Mouse (Mus musculus) stomach, postnatal 0 days (tissue): ENCODE results near the gene Noto. TPM values are rescaled to one million over a fixed set of nuclear protein-coding genes. Genes with fewer than 3 reads are reported as not detected.

ENCODE experiments used
- ATAC-seq: fragments of 200-750 bp; cut with Nextera tagmentation; 2 replicates; pipeline ENCODE4 v1.8.0; 2017; ENCODE audit not compliant: low FRiP score, low TSS enrichment
- DNase-seq: peaks from one replicate; pipeline ENCODE4 v3.0.0-alpha.2; 2016; ENCODE audit warnings: low spot score
- H3K27ac ChIP-seq: fragments of 300-500 bp; sonication (generic); replicated peaks from 2 replicates; pipeline ENCODE4 v1.5.1; 2014; ENCODE audit warnings: mild to moderate bottlenecking, control low read depth
- H3K27me3 ChIP-seq: fragments of 300-500 bp; sonication (generic); 2 replicates; pipeline ENCODE4 v1.6.1; 2014; ENCODE audit warnings: low read length; ENCODE audit not compliant: control insufficient read depth, insufficient read depth
- H3K36me3 ChIP-seq: fragments of 300-500 bp; sonication (generic); 2 replicates; pipeline ENCODE4 v1.6.1; 2014; ENCODE audit warnings: low read length, mixed read lengths; ENCODE audit not compliant: control insufficient read depth, insufficient read depth
- H3K4me1 ChIP-seq: fragments of 300-500 bp; sonication (generic); replicated peaks from 2 replicates; pipeline ENCODE4 v1.6.1; 2014; ENCODE audit warnings: antibody characterized with exemption; ENCODE audit not compliant: control insufficient read depth, insufficient read depth
- H3K4me2 ChIP-seq: fragments of 300-500 bp; sonication (generic); replicated peaks from 2 replicates; pipeline ENCODE4 v1.6.1; 2014; ENCODE audit warnings: low read depth, mild to moderate bottlenecking, control low read depth, moderate library complexity
- H3K4me3 ChIP-seq: fragments of 300-500 bp; sonication (generic); 2 replicates; pipeline ENCODE4 v1.5.1; 2014; ENCODE audit warnings: low read depth, low read length, control low read depth
- H3K9ac ChIP-seq: fragments of 300-500 bp; sonication (generic); 2 replicates; pipeline ENCODE4 v1.6.1; 2014; ENCODE audit warnings: mild to moderate bottlenecking, low read length, control low read depth, mixed read lengths
- H3K9me3 ChIP-seq: fragments of 300-500 bp; sonication (generic); 2 replicates; pipeline ENCODE4 v1.6.1; 2016; ENCODE audit warnings: low read length; ENCODE audit not compliant: control insufficient read depth
- CTCF ChIP-seq: IDR thresholded peaks from 2 replicates; pipeline ENCODE4 v1.5.1; 2016; ENCODE audit warnings: antibody characterized with exemption, low read depth, mild to moderate bottlenecking, moderate library complexity
- EP300 ChIP-seq: optimal IDR thresholded peaks from 2 replicates; pipeline ENCODE3; 2016; ENCODE audit warnings: antibody characterized with exemption
- WGBS: fragments of 180-500 bp; shearing (Covaris S2); extraction: QIAGEN DNeasy Blood & Tissue Kit; methylation state at CpG from one replicate; pipeline ENCODE4 v1.1.7; 2014; 5-methylcytosine and 5-hydroxymethylcytosine counted together
- polyA plus RNA-seq: library from polyadenylated mRNA; unstranded; fragments of >200 nt; fragmentation: Nextera tagmentation; extraction: Ambion mirVana; gene quantifications from 2 replicates; pipeline ENCODE4 v1.2.1, GENCODE M21; 2015

Gene Noto
- polyA plus RNA-seq, 1 experiment from 2014 or later, result not detected

GRCm38 (mm10) chr6:85452411-85452665 lies 28.7 kb downstream of the Noto start:
- H3K4me3 ChIP-seq, result peak overlapping the region; percentile 82
- WGBS, result under 1% methylated on average over 15 of the region's 15 CpGs
- no peaks in the 10 kb centered on the region for H3K4me1 ChIP-seq
- H3K36me3 ChIP-seq, result no peaks in the 10 kb centered on the region
- H3K9me3 ChIP-seq, result no peaks in the 10 kb centered on the region
- H3K9ac ChIP-seq, result peak overlapping the region; percentile 89
- ATAC-seq (no peak), DNase-seq (no peak)
- H3K27me3 ChIP-seq, result no peaks in the 10 kb centered on the region
- TF ChIP-seq EP300, result no peak
- no peak for TF ChIP-seq CTCF
- peak overlapping the region; percentile 98 for H3K27ac ChIP-seq
- peak overlapping the region; percentile 76 for H3K4me2 ChIP-seq

DNA sequence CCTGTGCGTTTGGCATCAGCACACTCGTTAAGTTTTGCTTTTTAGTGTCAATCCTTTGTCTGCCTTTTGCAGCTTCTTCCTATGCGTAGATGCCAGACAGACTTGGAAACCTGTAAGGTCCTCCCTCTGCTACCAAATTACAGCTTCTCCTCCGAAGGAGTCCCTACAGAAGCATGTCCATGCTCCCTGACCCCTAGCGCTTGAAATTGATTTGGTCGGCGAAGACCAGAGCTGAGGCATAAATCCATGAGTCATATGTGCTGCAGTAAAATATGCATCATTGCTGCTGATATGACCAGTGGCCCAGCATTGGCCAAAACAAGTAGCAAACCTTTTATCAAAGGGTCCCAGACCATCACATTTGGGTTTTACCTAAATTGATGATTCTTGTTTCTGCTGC lies 29.1 kb downstream of the Noto start:
- Histone ChIP-seq H3K36me3 (no peaks in the 10 kb centered on the region), H3K4me2 (peak overlapping the region; percentile 76), H3K9me3 (no peaks in the 10 kb centered on the region), H3K9ac (peak overlapping the region; percentile 89), H3K4me1 (no peaks in the 10 kb centered on the region), H3K27ac (peak overlapping the region; percentile 98), H3K27me3 (no peaks in the 10 kb centered on the region), H3K4me3 (peak overlapping the region; percentile 82)
- ATAC-seq (no peak), DNase-seq (peak; percentile 31)
- 2% methylated on average over 7 of the region's 7 CpGs for WGBS
- TF ChIP-seq EP300 (no peak), CTCF (no peak)

DNA sequence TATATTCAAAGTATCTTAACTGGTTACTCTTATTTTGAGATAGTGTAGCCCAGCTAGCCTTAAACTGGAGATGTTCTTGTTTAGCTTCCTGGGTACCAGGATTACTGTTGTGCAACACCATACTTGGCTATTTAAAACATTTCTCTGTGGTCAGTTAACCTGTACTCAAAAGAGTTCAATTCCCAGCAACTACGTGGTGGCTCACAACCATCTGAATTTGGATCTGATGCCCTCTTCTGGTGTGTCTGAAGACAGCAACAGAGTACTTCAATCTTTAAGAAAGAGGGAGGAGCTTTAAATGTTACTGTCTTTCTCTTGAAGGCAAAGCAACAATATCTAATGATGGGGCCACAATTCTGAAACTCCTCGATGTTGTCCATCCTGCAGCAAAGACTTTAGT lies 35.9 kb downstream of the Noto start:
- H3K4me1 ChIP-seq, result no peaks in the 10 kb centered on the region
- H3K4me3 ChIP-seq, result no peak overlapping the region
- peaks cover 28% of the 10 kb centered on the region for H3K36me3 ChIP-seq
- peak; percentile 9; the same call in 1 of the 2 replicates for TF ChIP-seq CTCF
- no peak for TF ChIP-seq EP300
- 89% methylated on average over 2 of the region's 2 CpGs for WGBS
- H3K4me2 ChIP-seq, result no peak overlapping the region
- no peak for ATAC-seq
- H3K9ac ChIP-seq, result no peak overlapping the region
- DNase-seq, result no peak
- H3K27ac ChIP-seq, result no peak overlapping the region
- no peaks in the 10 kb centered on the region for H3K27me3 ChIP-seq
- no peaks in the 10 kb centered on the region for H3K9me3 ChIP-seq

- Histone ChIP-seq H3K9me3 (no peaks in the 10 kb centered on the region), H3K9ac (no peak overlapping the region), H3K4me2 (no peak overlapping the region), H3K27me3 (no peaks in the 10 kb centered on the region), H3K36me3 (peaks cover 45% of the 10 kb centered on the region), H3K27ac (no peak overlapping the region), H3K4me3 (no peak overlapping the region), H3K4me1 (no peaks in the 10 kb centered on the region)
- DNase-seq (no peak), ATAC-seq (no peak)
- TF ChIP-seq EP300, result no peak
- peak; percentile 67 for TF ChIP-seq CTCF
These were observed 41.7 kb downstream of the Noto start for GRCm38 (mm10) chr6:85465381-85465780.

DNA sequence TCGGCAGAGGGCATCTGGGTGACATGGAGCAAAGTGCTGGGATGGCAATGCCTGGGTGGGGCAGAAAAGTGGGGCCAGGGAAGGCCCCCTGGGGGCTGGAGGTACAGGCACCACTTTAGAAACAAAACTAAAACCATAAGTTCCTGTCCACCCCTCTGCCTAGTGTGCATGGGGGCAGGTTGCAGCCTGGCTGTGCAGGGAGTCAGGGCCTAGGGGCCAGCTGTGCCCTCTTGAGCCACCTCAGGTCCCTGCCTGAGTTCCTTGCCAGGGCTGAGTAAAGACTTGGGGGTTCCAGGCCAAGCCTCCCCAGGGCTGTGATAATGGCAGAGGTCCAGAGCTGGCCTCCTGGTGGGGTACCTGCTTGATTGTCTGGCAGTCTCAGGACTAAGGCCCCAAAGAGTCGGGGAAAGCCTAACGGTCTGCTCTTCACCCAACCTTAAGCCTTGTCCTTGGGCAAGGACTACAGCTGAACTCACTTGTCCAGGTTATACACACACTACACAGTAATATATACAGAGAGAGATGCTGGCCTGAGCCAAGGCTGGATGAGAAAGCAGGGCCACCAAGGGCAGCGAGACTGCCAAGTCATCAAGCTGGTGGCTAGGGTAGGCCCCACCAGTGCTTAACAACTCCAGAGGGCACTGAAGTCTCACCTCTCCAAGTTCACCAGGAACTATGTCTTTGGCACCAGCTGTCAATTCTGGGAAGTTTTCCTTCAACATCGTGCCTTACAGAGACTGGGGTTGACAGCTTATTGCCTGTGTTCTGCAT lies 46.2 kb downstream of the Noto start:
- Histone ChIP-seq H3K27ac (no peak overlapping the region), H3K9me3 (no peaks in the 10 kb centered on the region), H3K27me3 (no peaks in the 10 kb centered on the region), H3K36me3 (peaks cover 21% of the 10 kb centered on the region), H3K4me3 (no peak overlapping the region), H3K4me1 (no peaks in the 10 kb centered on the region), H3K4me2 (no peak overlapping the region), H3K9ac (no peak overlapping the region)
- TF ChIP-seq EP300 (no peak), CTCF (no peak)
- no peak for ATAC-seq
- WGBS, result 64% methylated on average over 5 of the region's 5 CpGs
- DNase-seq, result no peak

DNA sequence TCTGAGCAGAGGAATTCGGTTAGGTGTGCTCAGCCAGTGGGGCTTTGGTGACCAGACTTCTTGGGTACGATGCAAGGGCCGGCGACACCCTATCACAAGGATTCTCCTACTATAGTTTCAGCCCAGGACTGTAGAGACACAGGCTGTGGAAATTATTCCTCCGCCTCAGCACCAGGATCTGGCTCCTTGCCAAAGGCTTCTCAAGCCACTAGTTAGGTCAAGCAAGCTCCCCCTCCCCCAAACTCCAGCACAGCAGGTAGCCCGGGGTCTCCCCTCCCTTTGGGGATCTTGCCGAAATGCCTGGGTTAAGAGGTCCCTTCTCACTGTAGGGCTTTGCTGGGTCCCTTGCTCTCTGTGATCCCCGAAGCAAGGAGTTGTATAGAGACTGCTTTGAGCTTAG lies 48.3 kb downstream of the Noto start:
- Histone ChIP-seq H3K36me3 (peaks cover 11% of the 10 kb centered on the region; the same call in 1 of the 2 replicates), H3K27me3 (no peaks in the 10 kb centered on the region), H3K4me3 (no peak overlapping the region), H3K9ac (no peak overlapping the region), H3K4me2 (no peak overlapping the region), H3K9me3 (no peaks in the 10 kb centered on the region), H3K27ac (no peak overlapping the region), H3K4me1 (no peaks in the 10 kb centered on the region)
- WGBS, result 60% methylated on average over 8 of the region's 8 CpGs
- TF ChIP-seq EP300 (no peak), CTCF (no peak)
- ATAC-seq, result no peak
- no peak for DNase-seq
